Mouse (Mus musculus) MEL (cell line): Measurements from ENCODE around the gene Sptbn4. TPM values are rescaled to one million over a fixed set of nuclear protein-coding genes. Genes with fewer than 3 reads are reported as not detected.
"Not testable (repeated sequence)": the region's sequence is repeated elsewhere in the genome, so short reads cannot be mapped to it uniquely, and the experiment has no call there.

Source experiments
- DNase-seq: peaks from one replicate; pipeline ENCODE4 v3.0.0; 2011; ENCODE audit warnings: low read depth, low spot score
- H3K27ac ChIP-seq: 2 replicates; pipeline ENCODE4 v1.5.1; 2012; ENCODE audit warnings: low read depth, mild to moderate bottlenecking, control low read depth, low read length, moderate library complexity; ENCODE audit not compliant: control insufficient read depth
- H3K27me3 ChIP-seq, 2 experiments: fragments of 150-350 bp in 1 of 2; sonication (generic) in 1 of 2; 2 replicates each; pipeline ENCODE4 v1.6.1; 2012; ENCODE audit warnings: low read length in 2 of 2, mild to moderate bottlenecking in 2 of 2, improper control_type of control experiment in 1 of 2, moderate library complexity in 1 of 2; ENCODE audit not compliant: insufficient read depth in 2 of 2, control insufficient read depth in 1 of 2
- H3K36me3 ChIP-seq, 2 experiments: 2 replicates each; pipeline ENCODE4 v1.6.1; 2012 to 2014; ENCODE audit warnings: low read length in 2 of 2, improper control_type of control experiment in 1 of 2, inconsistent platforms in 1 of 2, mild to moderate bottlenecking in 1 of 2; ENCODE audit not compliant: insufficient read depth in 2 of 2, control insufficient read depth in 1 of 2
- H3K4me1 ChIP-seq, 2 experiments: fragments of 150-350 bp in 1 of 2; sonication (generic) in 1 of 2; 2 replicates each; pipeline ENCODE4 v1.6.1; 2012; ENCODE audit warnings: low read length in 2 of 2, improper control_type of control experiment in 1 of 2, mild to moderate bottlenecking in 1 of 2; ENCODE audit not compliant: insufficient read depth in 2 of 2, control insufficient read depth in 1 of 2
- H3K4me3 ChIP-seq, 2 experiments: fragments of 150-350 bp in 1 of 2; sonication (generic) in 1 of 2; 2 replicates each; pipeline ENCODE4 v1.5.1; 2012; ENCODE audit warnings: low read depth in 2 of 2, low read length in 2 of 2, mild to moderate bottlenecking in 2 of 2, moderate library complexity in 2 of 2, control low read depth in 1 of 2, improper control_type of control experiment in 1 of 2; ENCODE audit not compliant: control insufficient read depth in 1 of 2, insufficient read depth in 1 of 2
- H3K79me2 ChIP-seq: 2 replicates; pipeline ENCODE4 v1.6.1; 2012; ENCODE audit warnings: mild to moderate bottlenecking, low read length, moderate library complexity; ENCODE audit not compliant: control insufficient read depth, poor library complexity, insufficient read depth
- H3K9ac ChIP-seq: 2 replicates; pipeline ENCODE4 v1.6.1; 2012; ENCODE audit warnings: low read depth, mild to moderate bottlenecking, control low read depth, low read length, moderate library complexity; ENCODE audit not compliant: control insufficient read depth, poor library complexity, severe bottlenecking
- H3K9me3 ChIP-seq: fragments of 150-350 bp; sonication (generic); replicated peaks from 2 replicates; pipeline ENCODE4 v1.6.1; 2012; ENCODE audit warnings: mild to moderate bottlenecking, low read length, improper control_type of control experiment, moderate library complexity; ENCODE audit not compliant: insufficient read depth
- CTCF ChIP-seq, 3 experiments: IDR thresholded peaks in 2 of 3; conservative IDR thresholded peaks in 1 of 3; 2 replicates each; pipeline ENCODE4 v1.5.1; 2011 to 2012; ENCODE audit warnings: low read length in 3 of 3, low read depth in 2 of 3, mild to moderate bottlenecking in 2 of 3, improper control_type of control experiment in 1 of 3, inconsistent platforms in 1 of 3, mixed read lengths in 1 of 3, moderate library complexity in 1 of 3; ENCODE audit not compliant: control insufficient read depth in 1 of 3, insufficient read depth in 1 of 3, poor library complexity in 1 of 3, severe bottlenecking in 1 of 3
- E2F4 ChIP-seq: IDR thresholded peaks from 2 replicates; pipeline ENCODE4 v1.6.1; 2011; ENCODE audit warnings: low read depth, low read length, improper control_type of control experiment, borderline replicate concordance
- EP300 ChIP-seq, 2 experiments: IDR thresholded peaks; 2 replicates each; pipeline ENCODE4 v1.6.1; 2011; ENCODE audit warnings: improper control_type of control experiment in 2 of 2, low read length in 2 of 2, low read depth in 1 of 2, mild to moderate bottlenecking in 1 of 2
- ETS1 ChIP-seq: IDR thresholded peaks from 2 replicates; pipeline ENCODE4 v1.6.1; 2012; ENCODE audit warnings: low read depth, mild to moderate bottlenecking, inconsistent platforms, low read length, improper control_type of control experiment, moderate library complexity
- GABPA ChIP-seq: IDR thresholded peaks from 2 replicates; pipeline ENCODE4 v1.6.1; 2012; ENCODE audit warnings: low read depth, mild to moderate bottlenecking, inconsistent platforms, low read length, improper control_type of control experiment, moderate library complexity
- HCFC1 ChIP-seq: IDR thresholded peaks from 2 replicates; pipeline ENCODE4 v1.6.1; 2012; ENCODE audit warnings: low read depth, mild to moderate bottlenecking, inconsistent platforms, low read length, improper control_type of control experiment, moderate library complexity
- MAFK ChIP-seq: IDR thresholded peaks from 2 replicates; pipeline ENCODE4 v1.6.1; 2011; ENCODE audit warnings: low read depth, mild to moderate bottlenecking, low read length, improper control_type of control experiment, borderline replicate concordance
- MAX ChIP-seq: IDR thresholded peaks from 2 replicates; pipeline ENCODE4 v1.6.1; 2011; ENCODE audit warnings: low read length, improper control_type of control experiment
- MAZ ChIP-seq: IDR thresholded peaks from 2 replicates; pipeline ENCODE4 v1.6.1; 2012; ENCODE audit warnings: low read depth, mild to moderate bottlenecking, inconsistent platforms, low read length, improper control_type of control experiment
- MEF2A ChIP-seq: IDR thresholded peaks from 2 replicates; pipeline ENCODE4 v1.6.1; 2014; ENCODE audit warnings: low read depth, mild to moderate bottlenecking, inconsistent platforms, low read length, improper control_type of control experiment; ENCODE audit not compliant: poor library complexity, insufficient replicate concordance, severe bottlenecking; ENCODE audit errors: extremely low read depth
- NELFE ChIP-seq: IDR thresholded peaks from 2 replicates; pipeline ENCODE4 v1.6.1; 2011; ENCODE audit warnings: low read depth, low read length, improper control_type of control experiment
- NRF1 ChIP-seq: IDR thresholded peaks from 2 replicates; pipeline ENCODE4 v1.6.1; 2014; ENCODE audit warnings: low read depth, mild to moderate bottlenecking, inconsistent platforms, low read length, improper control_type of control experiment, moderate library complexity; ENCODE audit not compliant: poor library complexity, insufficient read depth, severe bottlenecking
- RCOR1 ChIP-seq: IDR thresholded peaks from 2 replicates; pipeline ENCODE4 v1.6.1; 2012; ENCODE audit warnings: low read depth, mild to moderate bottlenecking, inconsistent platforms, low read length, improper control_type of control experiment
- SIN3A ChIP-seq: IDR thresholded peaks from 2 replicates; pipeline ENCODE4 v1.6.1; 2012; ENCODE audit warnings: low read length, improper control_type of control experiment, inconsistent platforms
- SMC3 ChIP-seq: IDR thresholded peaks from 2 replicates; pipeline ENCODE4 v1.6.1; 2011; ENCODE audit warnings: low read depth, low read length, improper control_type of control experiment
- TAL1 ChIP-seq: IDR thresholded peaks from 2 replicates; pipeline ENCODE4 v1.6.1; 2012; ENCODE audit warnings: mild to moderate bottlenecking, inconsistent platforms, low read length, moderate library complexity, mixed read lengths
- TCF12 ChIP-seq: IDR thresholded peaks from 2 replicates; pipeline ENCODE4 v1.6.1; 2014; ENCODE audit warnings: low read depth, mild to moderate bottlenecking, inconsistent platforms, low read length, improper control_type of control experiment, moderate library complexity
- UBTF ChIP-seq: IDR thresholded peaks from 2 replicates; pipeline ENCODE4 v1.6.1; 2012; ENCODE audit warnings: low read depth, mild to moderate bottlenecking, inconsistent platforms, low read length, improper control_type of control experiment, moderate library complexity, borderline replicate concordance; ENCODE audit not compliant: insufficient read depth
- ZC3H11A ChIP-seq: IDR thresholded peaks from 2 replicates; pipeline ENCODE4 v1.6.1; 2012; ENCODE audit warnings: low read depth, mild to moderate bottlenecking, inconsistent platforms, low read length, improper control_type of control experiment
- ZMIZ1 ChIP-seq: IDR thresholded peaks from 2 replicates; pipeline ENCODE4 v1.6.1; 2012; ENCODE audit warnings: low read depth, mild to moderate bottlenecking, inconsistent platforms, low read length, improper control_type of control experiment, moderate library complexity
- ZNF384 ChIP-seq: IDR thresholded peaks from 2 replicates; pipeline ENCODE4 v1.6.1; 2012; ENCODE audit warnings: low read depth, mild to moderate bottlenecking, inconsistent platforms, low read length, improper control_type of control experiment
- polyA plus RNA-seq, 2 experiments: library from polyadenylated mRNA; stranded (reverse) in 1 of 2; unstranded in 1 of 2; fragments of >175 nt in 1 of 2; fragments of >200 nt in 1 of 2; gene quantifications; 2 replicates each; pipeline versions ENCODE4 v1.2.1 to v1.2.4; 2012; ENCODE audit warnings: low replicate concordance in 2 of 2, low read depth in 1 of 2; ENCODE audit not compliant: insufficient read length in 2 of 2, insufficient read depth in 1 of 2, missing spikeins in 1 of 2
- total RNA-seq: library from RNA; depleted of rRNA; stranded (reverse); fragments of 300-350 nt; gene quantifications from 2 replicates; pipeline ENCODE4 v1.2.3, GENCODE M21; 2012

The Sptbn4 gene
- total and polyA plus RNA-seq, 3 experiments, result 0.19 to 0.68 TPM; not detected in 1

DNA sequence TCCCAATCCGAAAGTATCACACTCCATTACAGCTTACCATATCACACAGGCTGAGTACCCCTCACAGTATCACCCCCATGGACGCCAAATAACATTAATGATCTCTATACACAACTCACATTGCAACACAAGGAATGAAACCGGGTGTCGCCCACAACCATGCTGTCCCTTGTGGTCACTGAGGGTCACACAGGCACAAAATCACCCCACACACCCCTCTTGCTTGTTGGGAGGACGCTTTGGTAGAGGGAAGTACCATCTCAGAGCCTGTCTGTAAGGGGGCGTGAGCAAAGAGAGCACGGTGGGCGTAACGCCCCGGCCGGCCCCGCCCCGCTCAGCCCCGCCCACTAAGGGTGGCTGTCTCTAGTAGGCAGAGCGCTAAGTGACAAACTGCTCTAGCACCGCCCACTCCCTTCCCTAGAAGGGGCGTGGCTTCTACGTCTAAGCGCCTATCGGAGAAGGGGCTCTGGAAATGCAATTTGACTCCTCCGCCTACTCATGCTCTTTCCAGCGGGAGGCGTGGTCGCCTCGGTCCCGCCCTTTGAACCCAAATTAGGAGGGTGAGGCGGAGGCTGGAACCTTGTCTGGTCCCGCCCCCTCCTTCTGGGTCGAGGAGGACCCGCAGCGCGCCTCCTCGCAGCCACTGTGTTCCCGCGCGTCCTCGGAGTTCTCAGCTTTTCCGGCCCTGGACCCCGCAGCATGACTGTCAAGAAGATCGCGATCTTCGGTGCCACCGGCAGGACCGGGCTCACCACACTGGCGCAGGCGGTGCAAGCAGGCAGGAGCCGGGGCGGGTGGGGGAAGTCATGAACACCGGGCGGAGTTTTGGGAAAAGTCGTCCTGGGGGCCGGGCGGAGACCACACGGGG is at the start of gene Sptbn4, which contains the start of gene Blvrb (continued):
- TF ChIP-seq GABPA (no peak), MAX (peak; percentile 70), NELFE (peak; percentile 77), ETS1 (peak; percentile 30; the same call in 1 of the 2 replicates), RCOR1 (no peak)

DNA sequence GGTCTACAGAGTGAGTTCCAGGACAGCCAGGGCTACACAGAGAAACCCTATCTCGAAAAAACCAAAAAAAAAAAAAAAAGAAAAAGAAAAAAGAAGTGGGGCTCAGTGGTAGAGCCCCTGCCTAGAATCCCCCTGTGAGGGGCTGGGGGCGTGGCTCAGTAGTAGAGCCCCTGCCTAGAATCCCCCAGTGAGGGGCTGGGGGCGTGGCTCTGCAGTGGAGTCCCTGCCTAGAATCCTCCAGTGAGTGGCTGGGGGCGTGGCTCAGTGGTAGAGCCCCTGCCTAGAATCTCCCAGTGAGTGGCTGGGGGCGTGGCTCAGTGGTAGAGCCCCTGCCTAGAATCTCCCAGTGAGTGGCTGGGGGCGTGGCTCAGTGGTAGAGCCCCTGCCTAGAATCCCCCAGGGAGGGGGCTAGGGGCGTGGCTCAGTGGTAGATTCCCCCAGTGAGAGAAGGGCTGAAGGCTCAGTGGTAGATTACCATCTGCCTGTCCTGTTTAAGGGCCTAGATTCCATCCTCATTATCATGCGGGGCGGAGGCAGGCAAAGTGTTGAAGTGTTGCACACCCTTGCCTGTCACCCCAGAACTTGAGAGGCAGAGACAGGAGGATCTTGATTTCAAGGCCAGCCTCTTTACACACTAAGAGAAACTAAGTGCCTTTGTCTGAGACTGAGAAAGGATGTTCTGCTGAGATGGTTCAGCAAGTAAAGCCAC is 47.3 kb upstream of the Sptbn4 start:
- peak; percentile 29 for DNase-seq
- not testable (repeated sequence) for H3K27me3 ChIP-seq, H3K27ac ChIP-seq, H3K9ac ChIP-seq, H3K4me3 ChIP-seq, H3K79me2 ChIP-seq, H3K9me3 ChIP-seq
- Histone ChIP-seq H3K36me3 (peaks cover 0 to 11% of the 10 kb centered on the region in 2 experiments; a peak in 2 of 4 replicates), H3K4me1 (peaks cover 8 to 14% of the 10 kb centered on the region in 2 experiments)

DNA sequence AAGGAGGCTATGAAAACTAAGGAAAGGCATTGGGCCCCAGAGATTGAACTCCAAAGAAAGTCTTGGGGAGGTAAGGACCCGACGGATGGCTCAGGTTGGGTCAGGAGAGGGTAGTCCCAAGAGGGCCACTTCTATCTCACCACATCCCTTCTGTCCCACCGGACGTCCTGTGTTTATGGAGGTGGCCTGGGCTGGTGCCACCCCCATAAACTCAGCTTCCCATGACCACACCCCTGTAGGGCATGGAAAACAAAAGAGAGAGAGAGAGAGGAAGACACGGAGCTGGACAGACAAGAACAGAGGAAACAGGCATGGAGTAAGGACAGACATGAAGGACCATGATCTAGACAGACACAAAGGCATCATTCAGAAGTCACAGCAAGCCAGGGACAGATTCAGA is 46.0 kb upstream of the Sptbn4 start:
- Histone ChIP-seq H3K4me3 (no peak overlapping the region), H3K27ac (no peak overlapping the region), H3K27me3 (no peaks in the 10 kb centered on the region), H3K4me1 (peaks cover 8 to 16% of the 10 kb centered on the region in 2 experiments), H3K9me3 (no peaks in the 10 kb centered on the region), H3K9ac (no peak overlapping the region), H3K36me3 (peaks cover 0 to 15% of the 10 kb centered on the region in 2 experiments; a peak in 2 of 4 replicates), H3K79me2 (peaks cover 6% of the 10 kb centered on the region)
- TF ChIP-seq MAFK (no peak), TAL1 (no peak), ZMIZ1 (no peak), UBTF (no peak), EP300 (IDR thresholded peaks at IDR 0.05; ENCODE audit: low read depth in 1 of 2, low read length in 2 of 2) (no peak), E2F4 (no peak), TCF12 (no peak), MAZ (no peak), SMC3 (no peak), HCFC1 (no peak), ZNF384 (no peak), ZC3H11A (no peak), NRF1 (no peak), GABPA (no peak), MEF2A (no peak), MAX (no peak), CTCF (IDR thresholded peaks at IDR 0.05 in 2 of 3, conservative IDR thresholded peaks at IDR 0.05 in 1 of 3; ENCODE audit: control insufficient read depth in 1 of 3, insufficient read depth in 1 of 3, low read depth in 2 of 3, low read length in 3 of 3, poor library complexity in 1 of 3, severe bottlenecking in 1 of 3) (no peak), SIN3A (no peak)
- no peak for DNase-seq
